Mouse (Mus musculus) retina, postnatal 7 days (tissue): ENCODE results near the gene Lima1.

Experiments used
- DNase-seq: peaks from one replicate; pipeline ENCODE4 v3.0.0-alpha.2; 2012; ENCODE audit warnings: low read depth, low spot score

The Lima1 gene

GRCm38 (mm10) chr15:99736675-99737074 is 138.6 kb downstream of the Lima1 start:
- no peak for DNase-seq

- no peak for DNase-seq
These were observed 139.6 kb downstream of the Lima1 start for GRCm38 (mm10) chr15:99735631-99736030.

- DNase-seq, result no peak
These were observed 142.1 kb downstream of the Lima1 start for GRCm38 (mm10) chr15:99733186-99733585.

GRCm38 (mm10) chr15:99731678-99732077 is 143.6 kb downstream of the Lima1 start:
- no peak for DNase-seq

GRCm38 (mm10) chr15:99731167-99731566 is 144.1 kb downstream of the Lima1 start:
- DNase-seq, result no peak

- no peak for DNase-seq
These were observed 146.0 kb downstream of the Lima1 start for GRCm38 (mm10) chr15:99729056-99729783.
